Mouse (Mus musculus) embryo, embryonic 11.5 days (tissue): ENCODE data around the gene Map3k12.

ENCODE experiments used
- DNase-seq: peaks from one replicate; pipeline ENCODE4 v3.0.0-alpha.2; 2012; ENCODE audit warnings: low read depth, low spot score

The Map3k12 gene

GRCm38 (mm10) chr15:102519211-102520141 lies 2.6 kb upstream of the Map3k12 start:
- DNase-seq, result no peak

- no peak for DNase-seq
Measured at GRCm38 (mm10) chr15:102518859-102519201, 2.0 kb upstream of the Map3k12 start.

- peak; percentile 99 for DNase-seq
Measured at GRCm38 (mm10) chr15:102517976-102518858, 1.4 kb upstream of the Map3k12 start, which contains the start of gene Tarbp2. Gene Tarbp2, plus strand, starts transcription at chr15:102518192.

- DNase-seq, result no peak
Measured at GRCm38 (mm10) chr15:102517631-102517975, 739 bp upstream of the Map3k12 start.

GRCm38 (mm10) chr15:102516293-102516692 lies 571 bp downstream of the Map3k12 start:
- DNase-seq, result no peak

- DNase-seq, result no peak
Measured at GRCm38 (mm10) chr15:102515791-102516190, 1.1 kb downstream of the Map3k12 start.

- no peak for DNase-seq
Measured at GRCm38 (mm10) chr15:102515261-102515660, 1.6 kb downstream of the Map3k12 start.

GRCm38 (mm10) chr15:102513004-102513403 lies 3.9 kb downstream of the Map3k12 start:
- DNase-seq, result no peak

- DNase-seq, result no peak
Measured at GRCm38 (mm10) chr15:102512471-102512870, 4.4 kb downstream of the Map3k12 start.

- no peak for DNase-seq
Measured at GRCm38 (mm10) chr15:102512010-102512409, 4.9 kb downstream of the Map3k12 start.

GRCm38 (mm10) chr15:102511285-102511833 lies 5.5 kb downstream of the Map3k12 start:
- DNase-seq, result no peak

GRCm38 (mm10) chr15:102510590-102511284 lies 6.1 kb downstream of the Map3k12 start:
- peak; percentile 91 for DNase-seq

- no peak for DNase-seq
Measured at GRCm38 (mm10) chr15:102510110-102510509, 6.8 kb downstream of the Map3k12 start.

GRCm38 (mm10) chr15:102508336-102508735 lies 8.5 kb downstream of the Map3k12 start:
- no peak for DNase-seq

- DNase-seq, result no peak
Measured at GRCm38 (mm10) chr15:102507561-102507960, 9.3 kb downstream of the Map3k12 start.

- no peak for DNase-seq
Measured at GRCm38 (mm10) chr15:102506864-102507263, 10.0 kb downstream of the Map3k12 start.

GRCm38 (mm10) chr15:102506464-102506830 lies 10.4 kb downstream of the Map3k12 start:
- no peak for DNase-seq

- DNase-seq, result no peak
Measured at GRCm38 (mm10) chr15:102505770-102506463, 10.9 kb downstream of the Map3k12 start.

GRCm38 (mm10) chr15:102505073-102505769 lies 11.6 kb downstream of the Map3k12 start:
- DNase-seq, result no peak
